Mouse (Mus musculus) gastrocnemius, postnatal 36 days (tissue): ENCODE results near the gene Mvk. TPM values are rescaled to one million over a fixed set of nuclear protein-coding genes. Genes with fewer than 3 reads are reported as not detected.

Experiments used
- DNase-seq, 2 experiments: peaks; one replicate each; pipeline ENCODE4 v3.0.0; 2022
- intact Hi-C: fragments of 180-260 bp; cut with DNase I; formaldehyde crosslinking; loops from one replicate; pipeline ENCODE4 v1.15.1; 2025
- total RNA-seq, 2 experiments: library from RNA; stranded (reverse); gene quantifications; 2 replicates each; pipeline ENCODE4 v1.2.3; 2021

Mvk gene
- total RNA-seq, 2 experiments from 2014 or later = 8.3 to 9.4 TPM

- DNase-seq = no peak
- intact Hi-C loops = no loop called here
Measured at GRCm38 (mm10) chr5:114456287-114456686, 12.2 kb downstream of the Mvk start.

GRCm38 (mm10) chr5:114456995-114457605, 13.0 kb downstream of the Mvk start:
- intact Hi-C loops = no loop called here
- DNase-seq = no peak

GRCm38 (mm10) chr5:114461238-114461637, 17.2 kb downstream of the Mvk start:
- intact Hi-C loops = loop anchor here (1.0 to 5.0 kb wide), 2 partner anchors 111 to 147 kb away; no protein-coding TSS in a partner anchor
- DNase-seq = peak; percentile 65 to 78

GRCm38 (mm10) chr5:114462067-114463040, 18.3 kb downstream of the Mvk start:
- no peak for DNase-seq
- intact Hi-C loops = loop anchor here (5.0 kb wide), 1 partner anchor 110 kb away; no protein-coding TSS in a partner anchor

GRCm38 (mm10) chr5:114464561-114464960, 20.5 kb downstream of the Mvk start:
- intact Hi-C loops = loop anchor here (5.0 kb wide), 1 partner anchor 108 kb away; no protein-coding TSS in a partner anchor

GRCm38 (mm10) chr5:114465641-114466040, 21.6 kb downstream of the Mvk start:
- intact Hi-C loops = no loop called here
- DNase-seq = peak in 1 of 2 experiments; percentile 1

More at GRCm38 (mm10) chr5:114464561-114464960, 20.5 kb downstream of the Mvk start:
- no peak for DNase-seq

GRCm38 (mm10) chr5:114467019-114467418, 22.9 kb downstream of the Mvk start:
- intact Hi-C loops = no loop called here
- no peak for DNase-seq

GRCm38 (mm10) chr5:114467430-114467829, 23.4 kb downstream of the Mvk start:
- DNase-seq = peak in 1 of 2 experiments; percentile 21
- intact Hi-C loops = no loop called here

GRCm38 (mm10) chr5:114468007-114468406, 23.9 kb downstream of the Mvk start:
- intact Hi-C loops = no loop called here
- no peak for DNase-seq

- no peak for DNase-seq
- intact Hi-C loops = no loop called here
Measured at GRCm38 (mm10) chr5:114470359-114470758, 26.3 kb downstream of the Mvk start.

- no peak for DNase-seq
- intact Hi-C loops = no loop called here
Measured at GRCm38 (mm10) chr5:114474741-114475491, 30.8 kb downstream of the Mvk start.

GRCm38 (mm10) chr5:114478267-114478666, 34.2 kb downstream of the Mvk start:
- intact Hi-C loops = no loop called here
- DNase-seq = no peak

- intact Hi-C loops = no loop called here
Measured at GRCm38 (mm10) chr5:114482587-114483011, 38.5 kb downstream of the Mvk start.

GRCm38 (mm10) chr5:114485685-114486084, 41.6 kb downstream of the Mvk start:
- intact Hi-C loops = no loop called here
- DNase-seq = no peak

More at GRCm38 (mm10) chr5:114482587-114483011, 38.5 kb downstream of the Mvk start:
- no peak for DNase-seq

- no peak for DNase-seq
- intact Hi-C loops = no loop called here
Measured at GRCm38 (mm10) chr5:114489570-114489969, 45.5 kb downstream of the Mvk start.

GRCm38 (mm10) chr5:114490241-114490640, 46.2 kb downstream of the Mvk start:
- DNase-seq = no peak
- intact Hi-C loops = no loop called here

GRCm38 (mm10) chr5:114494761-114495160, 50.7 kb downstream of the Mvk start:
- DNase-seq = no peak
- intact Hi-C loops = no loop called here

GRCm38 (mm10) chr5:114501252-114501651, 57.2 kb downstream of the Mvk start:
- DNase-seq = peak; percentile 28 to 34

GRCm38 (mm10) chr5:114504826-114505225, 60.8 kb downstream of the Mvk start:
- intact Hi-C loops = no loop called here
- no peak for DNase-seq

More at GRCm38 (mm10) chr5:114501252-114501651, 57.2 kb downstream of the Mvk start:
- intact Hi-C loops = no loop called here
